Mouse (Mus musculus): ENCODE measurements around the gene Lonrf2.

- TF ChIP-seq POLR2A (IDR thresholded peaks at IDR 0.05; ENCODE audit: low read depth, low read length) (no peak), RAD21 (IDR thresholded peaks at IDR 0.05; ENCODE audit: low read depth, low read length) (no peak), MAX (IDR thresholded peaks at IDR 0.05; ENCODE audit: low read length) (no peak)
Observed at GRCm38 (mm10) chr1:38789988-38790602, 46.4 kb downstream of the Lonrf2 start.
